Mouse (Mus musculus): ENCODE results near the gene Gm17571. TPM values are rescaled to one million over a fixed set of nuclear protein-coding genes. Genes with fewer than 3 reads are reported as not detected.

Gene Gm17571
- not detected for polyA plus RNA-seq (2017; shearing (Covaris generic))

GRCm38 (mm10) chr9:13446703-13447285 is at the start of gene Gm17571:
Gene Gm17571, minus strand, starts transcription at chr9:13446753.

Other genes starting within 250 kb of the Gm17571 start
- 5.9 TPM for gene Jrkl, start 200.9 kb downstream of the Gm17571 start, polyA plus RNA-seq (2017; shearing (Covaris generic))
- gene Ccdc82, start 199.8 kb downstream of the Gm17571 start, polyA plus RNA-seq (2017; shearing (Covaris generic)), result 38.0 TPM
- 8.7 TPM for gene Maml2, start 148.8 kb downstream of the Gm17571 start, polyA plus RNA-seq (2017; shearing (Covaris generic))

All from CD4-positive, CD25-positive, alpha-beta regulatory T cell (primary cell).